Mouse (Mus musculus): ENCODE data around the gene Med7. TPM values are rescaled to one million over a fixed set of nuclear protein-coding genes. Genes with fewer than 3 reads are reported as not detected.

Med7 gene
- polyA plus RNA-seq, 1 experiment from 2014 or later: 55.9 TPM

DNA sequence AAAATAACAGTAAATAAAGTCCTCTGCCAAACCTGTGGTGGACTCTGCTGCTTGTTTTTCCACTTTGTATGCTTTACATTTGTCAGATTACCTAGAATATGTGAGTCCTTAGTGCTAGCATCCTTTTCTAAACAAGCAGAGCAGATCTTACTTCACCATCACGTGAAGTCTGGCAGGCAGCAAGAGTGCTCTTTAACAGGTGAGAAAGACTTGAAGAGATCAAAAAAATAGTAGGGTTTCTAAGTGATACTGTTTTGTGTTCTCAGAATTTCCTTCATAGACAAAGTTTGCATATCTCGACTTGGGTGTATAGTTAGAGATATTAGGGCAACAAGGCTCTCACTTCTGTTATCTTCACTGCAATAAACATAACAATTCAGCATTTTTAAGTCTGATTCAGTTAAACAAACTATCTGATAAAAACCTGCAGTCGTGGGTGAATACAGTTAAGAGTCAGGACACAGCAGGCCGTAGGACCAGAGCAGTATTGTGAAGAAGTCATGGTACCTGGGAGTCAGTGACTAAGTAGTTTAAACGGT lies 2.3 kb downstream of the Med7 start:
- 75% methylated on average over 5 of the region's 5 CpGs for WGBS
- Histone ChIP-seq H3K4me1 (ENCODE audit: insufficient read depth, low read depth, low read length) (no peaks in the 10 kb centered on the region), H3K9me3 (ENCODE audit: low read length) (no peaks in the 10 kb centered on the region), H3K4me2 (replicated peaks; ENCODE audit: low read depth, low read length) (no peak overlapping the region), H3K4me3 (ENCODE audit: low read depth, low read length) (no peak overlapping the region), H3K27me3 (replicated peaks; ENCODE audit: insufficient read depth, low read length) (no peaks in the 10 kb centered on the region), H3K27ac (ENCODE audit: low read length) (no peak overlapping the region), H3K9ac (replicated peaks; ENCODE audit: low read depth) (no peak overlapping the region), H3K36me3 (ENCODE audit: insufficient read depth, low read length) (peaks cover 4% of the 10 kb centered on the region; the same call in 1 of the 2 replicates)
- no peak for TF ChIP-seq EP300 (IDR thresholded peaks at IDR 0.05)
- TF ChIP-seq CTCF (IDR thresholded peaks at IDR 0.05): no peak
- no peak for ATAC-seq
- DNase-seq (ENCODE audit: low spot score): no peak

DNA sequence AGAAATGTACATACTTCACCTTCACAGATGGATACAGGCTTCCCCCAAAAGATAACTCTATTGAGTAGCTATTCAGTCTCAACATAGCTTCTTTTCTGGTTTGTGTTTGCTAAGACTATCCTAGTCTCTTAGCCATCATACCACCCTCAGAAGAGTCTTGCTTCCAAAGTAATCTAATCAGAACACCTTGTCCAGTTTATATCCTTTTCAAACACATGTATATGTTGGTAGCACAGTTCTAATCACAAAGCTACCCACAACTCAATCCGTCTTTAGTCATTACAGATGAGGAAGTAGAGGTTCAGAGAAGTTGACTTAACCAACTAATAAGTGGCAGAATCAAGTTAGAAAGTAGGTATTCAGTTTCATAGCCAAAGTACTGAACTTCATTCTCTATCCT lies 5.0 kb downstream of the Med7 start:
- Histone ChIP-seq H3K4me2 (replicated peaks; ENCODE audit: low read depth, low read length) (no peak overlapping the region), H3K27me3 (replicated peaks; ENCODE audit: insufficient read depth, low read length) (no peaks in the 10 kb centered on the region), H3K4me1 (ENCODE audit: insufficient read depth, low read depth, low read length) (no peaks in the 10 kb centered on the region), H3K4me3 (ENCODE audit: low read depth, low read length) (no peak overlapping the region), H3K27ac (ENCODE audit: low read length) (no peak overlapping the region), H3K9me3 (ENCODE audit: low read length) (no peaks in the 10 kb centered on the region), H3K36me3 (ENCODE audit: insufficient read depth, low read length) (peaks cover 4% of the 10 kb centered on the region; the same call in 1 of the 2 replicates), H3K9ac (replicated peaks; ENCODE audit: low read depth) (no peak overlapping the region)
- WGBS: 79% methylated on average over 1 of the region's 1 CpGs
- DNase-seq (ENCODE audit: low spot score) (no peak), ATAC-seq (no peak)
- TF ChIP-seq CTCF (IDR thresholded peaks at IDR 0.05): no peak
- no peak for TF ChIP-seq EP300 (IDR thresholded peaks at IDR 0.05)

- Histone ChIP-seq H3K4me2 (replicated peaks; ENCODE audit: low read depth, low read length) (no peak overlapping the region), H3K27me3 (replicated peaks; ENCODE audit: insufficient read depth, low read length) (no peaks in the 10 kb centered on the region), H3K9ac (replicated peaks; ENCODE audit: low read depth) (no peak overlapping the region), H3K9me3 (ENCODE audit: low read length) (no peaks in the 10 kb centered on the region), H3K36me3 (ENCODE audit: insufficient read depth, low read length) (peaks cover 4% of the 10 kb centered on the region; the same call in 1 of the 2 replicates), H3K27ac (ENCODE audit: low read length) (no peak overlapping the region), H3K4me1 (ENCODE audit: insufficient read depth, low read depth, low read length) (no peaks in the 10 kb centered on the region), H3K4me3 (ENCODE audit: low read depth, low read length) (no peak overlapping the region)
- ATAC-seq: no peak
- 93% methylated on average over 1 of the region's 1 CpGs for WGBS
- TF ChIP-seq EP300 (IDR thresholded peaks at IDR 0.05): no peak
- peak; percentile 43 for TF ChIP-seq CTCF (IDR thresholded peaks at IDR 0.05)
- DNase-seq (ENCODE audit: low spot score): peak; percentile 23
These were observed 6.4 kb downstream of the Med7 start for GRCm38 (mm10) chr11:46443152-46443551.

- H3K4me2 ChIP-seq (replicated peaks; ENCODE audit: low read depth, low read length): no peak overlapping the region
- no peaks in the 10 kb centered on the region for H3K27me3 ChIP-seq (replicated peaks; ENCODE audit: insufficient read depth, low read length)
- DNase-seq (ENCODE audit: low spot score) (no peak), ATAC-seq (no peak)
- no peak overlapping the region for H3K4me3 ChIP-seq (ENCODE audit: low read depth, low read length)
- no peak overlapping the region for H3K27ac ChIP-seq (ENCODE audit: low read length)
- no peak overlapping the region for H3K9ac ChIP-seq (replicated peaks; ENCODE audit: low read depth)
- H3K9me3 ChIP-seq (ENCODE audit: low read length): no peaks in the 10 kb centered on the region
- 88% methylated on average over 5 of the region's 5 CpGs for WGBS
- peaks cover 4% of the 10 kb centered on the region; the same call in 1 of the 2 replicates for H3K36me3 ChIP-seq (ENCODE audit: insufficient read depth, low read length)
- no peaks in the 10 kb centered on the region for H3K4me1 ChIP-seq (ENCODE audit: insufficient read depth, low read depth, low read length)
- TF ChIP-seq EP300 (IDR thresholded peaks at IDR 0.05) (no peak), CTCF (IDR thresholded peaks at IDR 0.05) (no peak)
These were observed 7.3 kb downstream of the Med7 start for GRCm38 (mm10) chr11:46443979-46444378.

DNA sequence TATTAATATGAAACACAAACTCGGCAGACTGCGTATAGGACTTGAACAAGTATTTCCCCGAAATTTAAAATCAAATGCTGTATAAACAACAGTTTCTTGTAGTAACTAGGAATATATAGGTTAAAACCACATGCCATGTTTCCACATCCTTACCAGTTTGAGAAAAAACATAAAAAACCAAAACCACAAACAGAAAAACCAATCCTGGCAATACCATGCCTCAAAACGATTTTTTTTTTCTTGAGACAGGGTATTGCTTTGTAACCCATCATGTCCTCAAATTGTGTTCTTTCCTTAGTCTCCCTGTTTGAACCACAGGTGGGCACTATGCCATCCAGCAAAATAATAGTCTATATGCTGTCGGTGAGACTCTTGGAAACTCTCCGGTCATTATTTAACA lies 9.4 kb downstream of the Med7 start:
- Histone ChIP-seq H3K4me1 (ENCODE audit: insufficient read depth, low read depth, low read length) (no peaks in the 10 kb centered on the region), H3K36me3 (ENCODE audit: insufficient read depth, low read length) (peaks cover 4% of the 10 kb centered on the region; the same call in 1 of the 2 replicates), H3K4me2 (replicated peaks; ENCODE audit: low read depth, low read length) (no peak overlapping the region), H3K27me3 (replicated peaks; ENCODE audit: insufficient read depth, low read length) (no peaks in the 10 kb centered on the region), H3K27ac (ENCODE audit: low read length) (no peak overlapping the region), H3K4me3 (ENCODE audit: low read depth, low read length) (no peak overlapping the region), H3K9ac (replicated peaks; ENCODE audit: low read depth) (no peak overlapping the region), H3K9me3 (ENCODE audit: low read length) (no peaks in the 10 kb centered on the region)
- DNase-seq (ENCODE audit: low spot score): no peak
- 87% methylated on average over 6 of the region's 6 CpGs for WGBS
- ATAC-seq: no peak
- TF ChIP-seq CTCF (IDR thresholded peaks at IDR 0.05) (no peak), EP300 (IDR thresholded peaks at IDR 0.05) (no peak)

GRCm38 (mm10) chr11:46447644-46448484 lies 11.1 kb downstream of the Med7 start:
- 67% methylated on average over 13 of the region's 13 CpGs for WGBS
- Histone ChIP-seq H3K4me2 (replicated peaks; ENCODE audit: low read depth, low read length) (no peak overlapping the region), H3K4me3 (ENCODE audit: low read depth, low read length) (no peak overlapping the region), H3K27ac (ENCODE audit: low read length) (no peak overlapping the region), H3K9me3 (ENCODE audit: low read length) (no peaks in the 10 kb centered on the region), H3K36me3 (ENCODE audit: insufficient read depth, low read length) (no peaks in the 10 kb centered on the region), H3K9ac (replicated peaks; ENCODE audit: low read depth) (no peak overlapping the region), H3K27me3 (replicated peaks; ENCODE audit: insufficient read depth, low read length) (no peaks in the 10 kb centered on the region), H3K4me1 (ENCODE audit: insufficient read depth, low read depth, low read length) (no peaks in the 10 kb centered on the region)
- DNase-seq (ENCODE audit: low spot score) (no peak), ATAC-seq (no peak)
- TF ChIP-seq CTCF (IDR thresholded peaks at IDR 0.05) (no peak), EP300 (IDR thresholded peaks at IDR 0.05) (no peak)
